Mouse (Mus musculus) lung, postnatal 0 days (tissue): ENCODE results near the gene Cadps2.

Experiments
- CTCF ChIP-seq: IDR thresholded peaks from 2 replicates; pipeline ENCODE4 v1.5.1; 2016; ENCODE audit warnings: antibody characterized with exemption, mild to moderate bottlenecking
- EP300 ChIP-seq: IDR thresholded peaks from 2 replicates; pipeline ENCODE4 v1.6.1; 2016; ENCODE audit warnings: antibody characterized with exemption, mild to moderate bottlenecking, control low read depth

DNA sequence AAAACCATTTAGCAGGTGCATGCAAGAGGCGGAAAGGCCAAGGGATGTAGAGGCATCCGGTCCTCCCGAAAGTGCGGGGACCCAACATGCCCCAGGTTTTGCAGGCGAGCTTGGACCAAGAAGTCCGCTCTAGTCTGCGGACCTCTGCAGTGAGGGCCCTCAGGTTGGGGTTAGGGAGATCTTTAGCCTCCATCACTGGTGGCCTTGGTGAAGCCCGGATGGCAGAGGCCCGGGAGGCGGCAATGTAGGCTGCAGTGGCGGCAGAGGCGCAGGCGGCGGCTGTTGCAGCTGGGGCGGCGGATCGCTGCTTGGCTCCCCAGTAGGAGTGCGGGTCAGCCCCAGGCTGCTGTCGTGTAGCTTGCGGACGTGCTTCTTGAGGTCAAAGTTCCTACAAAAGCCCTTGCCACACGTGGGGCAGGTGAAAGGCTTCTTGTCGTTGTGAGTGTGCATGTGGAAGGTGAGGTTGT, 593.6 kb downstream of the Cadps2 start:
- no peak for TF ChIP-seq CTCF
- TF ChIP-seq EP300, result no peak
